In the genomic region with DNA sequence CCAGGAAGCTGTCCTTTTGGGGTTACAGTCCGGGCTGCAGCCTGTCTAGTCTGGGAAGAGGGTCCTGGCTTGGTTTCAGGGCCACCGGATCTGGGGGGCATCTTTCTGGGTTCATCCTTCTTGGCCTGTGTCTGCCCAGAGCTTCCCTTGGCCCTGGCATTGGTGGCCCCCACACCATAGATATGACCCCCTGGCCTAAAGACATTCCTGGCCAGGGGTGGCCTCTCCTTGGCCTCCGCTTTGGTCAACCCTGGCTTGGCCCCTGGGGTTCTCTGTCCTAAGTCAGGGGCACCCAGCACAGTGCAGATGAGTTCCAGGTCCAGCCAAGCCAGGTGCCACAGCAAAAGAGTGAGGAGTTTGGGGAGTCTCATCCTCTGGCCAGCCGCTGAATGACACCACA, we compare ENCODE assay signal across 12 mouse cellular contexts. TPM values are rescaled to one million over a fixed set of nuclear protein-coding genes. Genes with fewer than 3 reads are reported as not detected.
DNase-seq lines count a peak whose midpoint lies in the region; ATAC-seq and TF ChIP-seq lines count a peak whose summit lies in the region.
"Had no signal": no experiment of that assay in that cellular context is flagged by ENCODE, and none has a peak within 500 bp of the region (broad histone marks: within the 10 kb centered on the region; RNA-seq: fewer than 3 reads in every experiment).

No protein-coding gene starts in this region.

- ATAC-seq in heart, embryonic 15.5 days (replicated peaks; ENCODE audit: insufficient number of reproducible peaks, insufficient read depth, low FRiP score, low read depth) = no peak
- ATAC-seq in hindbrain, postnatal 0 days = no peak
- no peak for ATAC-seq in stomach, postnatal 0 days (ENCODE audit: low FRiP score, low TSS enrichment)

- TF ChIP-seq POLR2A in testis, adult 2 months (IDR thresholded peaks at IDR 0.05; ENCODE audit: control insufficient read depth, low read depth, low read length) = no peak

- DNase-seq in heart, adult 18-20 months = no peak
- DNase-seq in testis, postnatal 14 days (ENCODE audit: low spot score) = no peak
- no peak for DNase-seq in hindbrain, postnatal 0 days (ENCODE audit: low spot score)
- no peak for DNase-seq in stomach, postnatal 0 days (ENCODE audit: low spot score)
- DNase-seq in ovary, adult 18-20 months (ENCODE audit: low spot score) = no peak
- DNase-seq in left cerebral cortex, adult 8-10 months (ENCODE audit: low spot score in 2 of 2) = no peak
- DNase-seq: cerebellum, postnatal 36 days; kidney, adult 18-20 months had no signal

- H3K9me3 ChIP-seq in heart, embryonic 15.5 days (replicated peaks) = no peaks in the 10 kb centered on the region
- H3K9me3 ChIP-seq in hindbrain, postnatal 0 days (ENCODE audit: low read length) = no peaks in the 10 kb centered on the region
- no peaks in the 10 kb centered on the region for H3K9me3 ChIP-seq in stomach, postnatal 0 days (ENCODE audit: control insufficient read depth, low read length)

- 77% methylated on average over 4 of the region's 4 CpGs for WGBS in heart, embryonic 15.5 days
- 69% methylated on average over 4 of the region's 4 CpGs for WGBS in hindbrain, postnatal 0 days
- 77% methylated on average over 4 of the region's 4 CpGs for WGBS in stomach, postnatal 0 days

- TF ChIP-seq EP300 in stomach, postnatal 0 days (optimal IDR thresholded peaks at IDR 0.05) = no peak

- H3K27ac ChIP-seq in heart, embryonic 15.5 days = no peak overlapping the region
- no peak overlapping the region for H3K27ac ChIP-seq in testis, adult 2 months (ENCODE audit: control insufficient read depth, insufficient read depth, low read depth, low read length)
- no peak overlapping the region for H3K27ac ChIP-seq in hindbrain, postnatal 0 days
- H3K27ac ChIP-seq in stomach, postnatal 0 days (replicated peaks) = no peak overlapping the region

- TF ChIP-seq CTCF in testis, adult 2 months (IDR thresholded peaks at IDR 0.05; ENCODE audit: control insufficient read depth, insufficient read depth, insufficient replicate concordance, low read depth, low read length) = no peak
- no peak for TF ChIP-seq CTCF in hindbrain, postnatal 0 days (IDR thresholded peaks at IDR 0.05; ENCODE audit: low read depth)
- TF ChIP-seq CTCF in stomach, postnatal 0 days (IDR thresholded peaks at IDR 0.05; ENCODE audit: low read depth) = no peak

- peak overlapping the region; percentile 34; the same call in 1 of the 2 replicates for H3K4me2 ChIP-seq in heart, embryonic 15.5 days
- H3K4me2 ChIP-seq in hindbrain, postnatal 0 days (ENCODE audit: low read depth, low read length) = no peak overlapping the region
- peak overlapping the region; percentile 21 for H3K4me2 ChIP-seq in stomach, postnatal 0 days (replicated peaks; ENCODE audit: low read depth)

- H3K4me3 ChIP-seq in heart, embryonic 15.5 days = 0 out of 2 replicates have a peak overlapping the region, but pooled peaks have one; percentile 6
- peak overlapping the region; percentile 53 for H3K4me3 ChIP-seq in testis, adult 2 months (ENCODE audit: control insufficient read depth, low read depth, low read length)
- H3K4me3 ChIP-seq in hindbrain, postnatal 0 days (ENCODE audit: low read length) = no peak overlapping the region
- no peak overlapping the region for H3K4me3 ChIP-seq in stomach, postnatal 0 days (ENCODE audit: low read depth, low read length)

- peaks cover 23% of the 10 kb centered on the region for H3K4me1 ChIP-seq in heart, embryonic 15.5 days (replicated peaks)
- H3K4me1 ChIP-seq in testis, adult 2 months (ENCODE audit: control insufficient read depth, insufficient read depth, low read length) = peaks cover 15% of the 10 kb centered on the region
- peaks cover 5% of the 10 kb centered on the region; the same call in 1 of the 2 replicates for H3K4me1 ChIP-seq in hindbrain, postnatal 0 days (ENCODE audit: insufficient read depth, low read length)
- H3K4me1 ChIP-seq in stomach, postnatal 0 days (replicated peaks; ENCODE audit: control insufficient read depth, insufficient read depth) = peaks cover 2% of the 10 kb centered on the region; the same call in 1 of the 2 replicates

- H3K9ac ChIP-seq in heart, embryonic 15.5 days = 0 out of 2 replicates have a peak overlapping the region, but pooled peaks have one; percentile 8
- 0 out of 2 replicates have a peak overlapping the region, but pooled peaks have one; percentile 17 for H3K9ac ChIP-seq in hindbrain, postnatal 0 days (replicated peaks; ENCODE audit: low read length)
- no peak overlapping the region for H3K9ac ChIP-seq in stomach, postnatal 0 days (ENCODE audit: low read length)

- no peaks in the 10 kb centered on the region for H3K36me3 ChIP-seq in heart, embryonic 15.5 days
- H3K36me3 ChIP-seq in testis, adult 2 months (ENCODE audit: control insufficient read depth, insufficient read depth, low read length) = no peaks in the 10 kb centered on the region
- no peaks in the 10 kb centered on the region for H3K36me3 ChIP-seq in hindbrain, postnatal 0 days (ENCODE audit: insufficient read depth, low read length)
- H3K36me3 ChIP-seq in stomach, postnatal 0 days (ENCODE audit: control insufficient read depth, insufficient read depth, low read length) = no peaks in the 10 kb centered on the region

- H3K27me3 ChIP-seq in heart, embryonic 15.5 days = peaks cover 7% of the 10 kb centered on the region
- no peaks in the 10 kb centered on the region for H3K27me3 ChIP-seq in testis, adult 2 months (ENCODE audit: control insufficient read depth, insufficient read depth, low read length)
- no peaks in the 10 kb centered on the region for H3K27me3 ChIP-seq in hindbrain, postnatal 0 days (ENCODE audit: insufficient read depth, low read length)
- no peaks in the 10 kb centered on the region for H3K27me3 ChIP-seq in stomach, postnatal 0 days (ENCODE audit: control insufficient read depth, insufficient read depth, low read length)

RNA-seq across cellular contexts. Expression of gene Gdf5, which starts 0.5 kb away (rescaled TPM):
- 0.30 and 0.61 TPM in 2 replicates for polyA plus RNA-seq in heart, embryonic 15.5 days (2015; fragmentation: Nextera tagmentation; extraction: Ambion mirVana)
- under 1 TPM in 1 of 2 experiments, not detected in 1; 0.13 TPM for total RNA-seq in heart, adult 18-20 months (2021)
- polyA plus RNA-seq in testis, adult 2 months (2012; rRNA removed) = 0.17 and 0.46 TPM in 2 replicates
- total RNA-seq in hindbrain, postnatal 0 days (2014; rRNA removed) = 1.3 and 3.4 TPM in 2 replicates
- 0.95 and 1.3 TPM in 2 replicates for polyA plus RNA-seq in hindbrain, postnatal 0 days (2015; fragmentation: Nextera tagmentation; extraction: Ambion mirVana)
- 1.6 and 1.8 TPM in 2 replicates for polyA plus RNA-seq in stomach, postnatal 0 days (2015; fragmentation: Nextera tagmentation; extraction: Ambion mirVana)
- total RNA-seq in left cerebral cortex, adult 8-10 months (2022) = under 1 TPM; 0.20 to 0.37 (median 0.24) TPM
- total RNA-seq: megakaryocyte progenitor cell, adult 5-6 weeks had no signal

RNA-seq across cellular contexts. Expression of gene Gm15557, which starts 4.2 kb away (rescaled TPM):
- polyA plus RNA-seq in heart, embryonic 15.5 days (2015; fragmentation: Nextera tagmentation; extraction: Ambion mirVana) = not detected in 2 replicates
- not detected for total RNA-seq in heart, adult 18-20 months (2021)
- 0.17 and 0.19 TPM in 2 replicates for polyA plus RNA-seq in testis, adult 2 months (2012; rRNA removed)
- not detected in 2 replicates for total RNA-seq in hindbrain, postnatal 0 days (2014; rRNA removed)
- not detected in 2 replicates for polyA plus RNA-seq in hindbrain, postnatal 0 days (2015; fragmentation: Nextera tagmentation; extraction: Ambion mirVana)
- not detected in 2 replicates for polyA plus RNA-seq in stomach, postnatal 0 days (2015; fragmentation: Nextera tagmentation; extraction: Ambion mirVana)
- total RNA-seq in left cerebral cortex, adult 8-10 months (2022) = not detected
- total RNA-seq: left cerebral cortex, postnatal 10 days; megakaryocyte progenitor cell, adult 5-6 weeks had no signal

RNA-seq across cellular contexts. Expression of gene Cep250, which starts 11.6 kb away (rescaled TPM):
- polyA plus RNA-seq in heart, embryonic 15.5 days (2015; fragmentation: Nextera tagmentation; extraction: Ambion mirVana) = 7.7 and 11.0 TPM in 2 replicates
- 1 to 10 TPM; 4.5 to 4.8 TPM for total RNA-seq in heart, adult 18-20 months (2021)
- polyA plus RNA-seq in testis, adult 2 months (2012; rRNA removed) = 5.8 and 6.4 TPM in 2 replicates
- 20.8 and 24.9 TPM in 2 replicates for total RNA-seq in hindbrain, postnatal 0 days (2014; rRNA removed)
- polyA plus RNA-seq in hindbrain, postnatal 0 days (2015; fragmentation: Nextera tagmentation; extraction: Ambion mirVana) = 11.9 and 13.1 TPM in 2 replicates
- 4.0 and 4.6 TPM in 2 replicates for polyA plus RNA-seq in stomach, postnatal 0 days (2015; fragmentation: Nextera tagmentation; extraction: Ambion mirVana)
- total RNA-seq in left cerebral cortex, adult 8-10 months (2022) = 10 to 100 TPM; 19.3 to 23.7 (median 19.8) TPM

RNA-seq across cellular contexts. Expression of gene Uqcc1, which starts 14.6 kb away (rescaled TPM):
- 114 and 134 TPM in 2 replicates for polyA plus RNA-seq in heart, embryonic 15.5 days (2015; fragmentation: Nextera tagmentation; extraction: Ambion mirVana)
- 100 to 1,000 TPM; 279 to 347 TPM for total RNA-seq in heart, adult 18-20 months (2021)
- polyA plus RNA-seq in testis, adult 2 months (2012; rRNA removed) = 48.6 and 52.9 TPM in 2 replicates
- total RNA-seq in hindbrain, postnatal 0 days (2014; rRNA removed) = 38.0 and 39.4 TPM in 2 replicates
- 55.6 and 61.4 TPM in 2 replicates for polyA plus RNA-seq in hindbrain, postnatal 0 days (2015; fragmentation: Nextera tagmentation; extraction: Ambion mirVana)
- 41.9 and 46.4 TPM in 2 replicates for polyA plus RNA-seq in stomach, postnatal 0 days (2015; fragmentation: Nextera tagmentation; extraction: Ambion mirVana)
- total RNA-seq in left cerebral cortex, adult 8-10 months (2022) = 10 to 100 TPM; 82.6 to 97.0 (median 87.0) TPM

Comparison
In these comparisons a context has a peak if more than half of its experiments do, and no peak if none do; other contexts are left out.
1. H3K4me3 ChIP-seq: peak in heart, embryonic 15.5 days (single experiment) and testis, adult 2 months (single experiment); none in hindbrain, postnatal 0 days (single experiment) and stomach, postnatal 0 days (single experiment).